ENCODE assay signal across 1 mouse cellular context in the genomic region with DNA sequence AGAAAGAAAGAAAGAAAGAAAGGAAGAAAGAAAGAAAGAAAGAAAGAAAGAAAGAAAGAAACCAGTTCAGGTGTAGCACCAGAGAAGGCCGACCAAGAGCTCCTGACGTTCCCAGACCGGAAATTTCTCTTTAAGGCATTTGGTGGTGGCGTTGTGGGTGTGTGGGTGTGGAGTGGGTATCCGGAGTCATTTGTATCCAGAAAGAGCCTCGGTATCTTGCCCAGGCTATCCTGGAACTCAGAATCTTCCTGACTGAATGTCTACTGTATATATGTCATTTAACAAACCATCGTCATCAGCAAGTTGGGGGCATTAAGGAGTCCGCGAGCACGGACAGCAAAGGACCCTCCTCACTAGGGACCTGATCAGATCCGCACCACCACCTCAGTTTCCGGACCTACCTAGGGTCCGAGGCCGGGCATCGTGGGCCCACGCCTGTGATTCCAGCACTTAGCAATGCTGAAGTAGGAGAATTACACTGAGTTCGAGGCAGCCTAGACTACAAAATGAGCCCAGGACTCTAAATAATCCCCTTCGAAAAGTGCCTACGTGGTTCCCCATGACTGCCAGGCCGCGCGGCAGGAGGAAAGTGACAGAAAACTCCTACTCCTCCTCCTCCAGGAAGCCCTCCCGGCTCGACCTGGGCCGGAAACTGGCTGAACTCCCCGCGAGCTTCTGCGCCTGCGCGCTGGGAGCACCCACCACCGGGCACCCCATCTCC.
TF ChIP-seq lines count a peak whose summit lies in the region.

No protein-coding gene starts in this region.

TF ChIP-seq in ES-E14, 5 proteins besides CTCF, POLR2A, EP300 and RAD21 (continued from another document):
- TF ChIP-seq MAFK (IDR thresholded peaks at IDR 0.05; ENCODE audit: insufficient read depth, low read depth, low read length) (no peak), ZNF384 (IDR thresholded peaks at IDR 0.05; ENCODE audit: low read depth, low read length) (no peak)
